Mouse (Mus musculus): ENCODE results near the gene Hivep2. TPM values are rescaled to one million over a fixed set of nuclear protein-coding genes. Genes with fewer than 3 reads are reported as not detected.

Hivep2 gene
- polyA plus RNA-seq, 1 experiment from 2014 or later, result 0.32 TPM

DNA sequence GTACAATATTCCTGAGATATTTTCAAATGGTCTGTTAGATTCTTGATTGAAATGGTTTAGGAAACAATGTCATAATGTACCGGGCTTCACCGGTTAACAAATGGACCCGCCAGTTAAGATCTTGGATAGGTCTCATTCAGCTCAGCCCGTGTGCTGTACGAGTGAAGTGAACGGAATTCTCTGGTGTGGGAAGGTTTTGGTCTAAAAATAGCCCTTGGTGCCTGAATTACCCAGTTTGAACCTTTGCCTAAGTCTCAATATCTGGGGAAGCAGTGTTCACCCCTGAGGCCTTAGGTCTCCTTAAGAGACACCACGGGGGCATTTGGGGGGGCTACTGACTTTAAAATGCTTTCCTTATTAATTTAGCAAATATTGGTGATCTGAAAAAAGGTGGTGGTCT is 8.6 kb downstream of the Hivep2 start:
- Histone ChIP-seq H3K4me1 (replicated peaks) (no peaks in the 10 kb centered on the region), H3K4me2 (no peak overlapping the region), H3K27ac (replicated peaks) (no peak overlapping the region), H3K27me3 (peaks cover 9% of the 10 kb centered on the region), H3K36me3 (replicated peaks) (no peaks in the 10 kb centered on the region), H3K9ac (no peak overlapping the region), H3K9me3 (replicated peaks) (no peaks in the 10 kb centered on the region), H3K4me3 (replicated peaks) (no peak overlapping the region)
- 66% methylated on average over 7 of the region's 7 CpGs for WGBS (ENCODE audit: insufficient replicate concordance)
- ATAC-seq (ENCODE audit: insufficient read depth), result no peak

DNA sequence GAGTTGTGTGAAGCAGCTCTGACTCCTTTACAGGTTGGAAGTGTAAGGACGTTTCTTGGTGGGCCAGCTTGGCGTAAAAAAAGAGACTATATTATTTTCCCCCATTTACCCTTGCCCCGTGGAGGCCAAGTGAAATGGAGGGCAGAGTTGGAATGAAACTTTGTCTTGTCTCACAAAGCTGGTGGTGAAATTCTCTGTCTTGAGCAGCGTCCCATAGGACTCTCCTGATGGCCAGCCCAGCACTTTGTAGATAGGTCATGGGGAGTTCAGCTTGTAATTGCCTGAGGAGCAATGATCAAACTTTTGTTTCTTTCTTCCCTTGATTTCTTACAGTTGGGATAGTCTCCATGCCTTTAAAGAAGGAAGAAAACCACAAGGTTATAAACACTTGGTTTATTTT is 10.0 kb downstream of the Hivep2 start:
- Histone ChIP-seq H3K27me3 (no peaks in the 10 kb centered on the region; the same call in 1 of the 2 replicates), H3K9me3 (replicated peaks) (no peaks in the 10 kb centered on the region), H3K9ac (no peak overlapping the region), H3K36me3 (replicated peaks) (no peaks in the 10 kb centered on the region), H3K27ac (replicated peaks) (no peak overlapping the region), H3K4me3 (replicated peaks) (no peak overlapping the region), H3K4me1 (replicated peaks) (no peaks in the 10 kb centered on the region), H3K4me2 (no peak overlapping the region)
- WGBS (ENCODE audit: insufficient replicate concordance), result 63% methylated on average over 4 of the region's 4 CpGs
- ATAC-seq (ENCODE audit: insufficient read depth), result no peak

DNA sequence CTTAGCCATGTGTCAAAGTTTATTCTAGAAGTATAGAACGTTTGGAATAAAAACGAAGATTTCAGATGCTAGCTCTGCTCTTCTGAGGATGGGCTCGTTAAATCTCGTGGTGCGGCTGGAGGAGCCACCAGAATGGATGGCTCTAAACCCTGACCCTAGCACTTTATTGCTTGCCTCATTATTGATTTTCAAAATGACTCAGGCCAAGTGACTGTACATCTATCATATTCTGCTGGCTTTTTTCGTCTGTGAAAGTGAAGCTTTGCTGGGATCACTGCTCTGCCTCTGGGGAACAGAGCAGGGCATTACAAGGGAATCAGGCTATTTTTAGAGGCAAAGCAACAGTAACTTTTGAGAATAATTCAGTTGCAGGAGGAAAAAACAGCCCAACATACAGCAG is 10.4 kb downstream of the Hivep2 start:
- Histone ChIP-seq H3K36me3 (replicated peaks) (no peaks in the 10 kb centered on the region), H3K27me3 (no peaks in the 10 kb centered on the region; the same call in 1 of the 2 replicates), H3K9me3 (replicated peaks) (no peaks in the 10 kb centered on the region), H3K4me3 (replicated peaks) (no peak overlapping the region), H3K4me2 (no peak overlapping the region), H3K27ac (replicated peaks) (no peak overlapping the region), H3K4me1 (replicated peaks) (no peaks in the 10 kb centered on the region), H3K9ac (no peak overlapping the region)
- ATAC-seq (ENCODE audit: insufficient read depth), result no peak
- 61% methylated on average over 6 of the region's 6 CpGs for WGBS (ENCODE audit: insufficient replicate concordance)

DNA sequence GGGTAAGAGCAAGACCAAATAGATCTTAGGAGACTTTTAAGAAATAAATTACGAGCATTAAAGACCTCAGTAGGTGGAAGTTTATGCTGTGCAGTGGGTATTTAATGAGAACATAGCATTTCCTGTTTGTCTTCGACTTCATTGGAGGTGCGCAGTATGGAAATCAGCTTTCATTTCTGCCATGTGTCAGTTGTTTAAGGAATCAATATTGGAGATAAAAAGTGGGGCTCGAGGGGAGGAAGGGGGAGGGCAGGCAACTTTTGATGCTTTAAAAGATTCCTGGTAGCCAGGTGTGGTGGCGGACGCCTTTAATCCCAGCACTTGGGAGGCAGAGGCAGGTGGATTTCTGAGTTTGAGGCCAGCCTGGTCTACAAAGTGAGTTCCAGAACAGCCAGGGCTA is 16.4 kb downstream of the Hivep2 start:
- no peaks in the 10 kb centered on the region for H3K27me3 ChIP-seq
- no peak for ATAC-seq (ENCODE audit: insufficient read depth)
- no peaks in the 10 kb centered on the region for H3K36me3 ChIP-seq (replicated peaks)
- whole genome bisulfite sequencing (ENCODE audit: insufficient replicate concordance), result 43% methylated on average over 6 of the region's 6 CpGs
- H3K4me1 ChIP-seq (replicated peaks), result peaks cover 21% of the 10 kb centered on the region; the same call in 1 of the 2 replicates
- peak overlapping the region; percentile 90; the same call in 1 of the 2 replicates for H3K27ac ChIP-seq (replicated peaks)
- H3K9ac ChIP-seq, result no peak overlapping the region
- peak overlapping the region; percentile 65 for H3K4me3 ChIP-seq (replicated peaks)
- H3K9me3 ChIP-seq (replicated peaks), result no peaks in the 10 kb centered on the region
- peak overlapping the region; percentile 78 for H3K4me2 ChIP-seq

DNA sequence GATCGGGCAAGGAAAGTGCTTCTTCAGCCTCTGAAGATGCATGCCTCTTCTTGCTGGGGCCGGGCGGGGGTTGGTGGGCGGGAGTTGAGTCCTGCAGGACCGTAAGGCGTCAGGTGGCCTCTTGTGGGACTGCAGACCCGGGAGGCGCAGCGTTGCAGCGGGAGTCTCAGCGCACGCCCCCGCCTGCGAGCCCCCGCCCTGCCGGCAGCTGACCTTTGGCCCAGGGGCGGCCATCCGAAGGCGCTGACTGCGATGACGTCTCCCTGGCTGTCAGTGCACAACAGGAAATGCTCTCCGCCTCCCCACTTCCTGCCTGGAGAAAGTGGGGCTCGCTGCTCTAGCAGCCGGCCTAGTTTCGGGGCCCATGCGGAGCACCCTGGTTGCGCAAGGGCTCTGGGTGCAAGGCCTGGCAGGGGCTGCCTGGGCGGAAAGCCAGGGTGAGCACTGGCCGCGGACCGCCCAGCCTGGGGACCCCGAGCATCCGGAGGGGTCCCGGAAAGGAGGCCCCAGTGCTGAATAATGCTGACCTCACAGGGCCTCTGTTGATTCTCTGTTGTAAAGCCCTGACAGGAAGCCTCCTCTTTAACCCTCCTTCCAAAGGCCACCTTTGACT is 17.0 kb downstream of the Hivep2 start:
- Histone ChIP-seq H3K4me1 (replicated peaks) (peaks cover 21% of the 10 kb centered on the region; the same call in 1 of the 2 replicates), H3K27ac (replicated peaks) (peak overlapping the region; percentile 90), H3K4me3 (replicated peaks) (peak overlapping the region; percentile 65), H3K36me3 (replicated peaks) (no peaks in the 10 kb centered on the region), H3K9me3 (replicated peaks) (no peaks in the 10 kb centered on the region), H3K4me2 (peak overlapping the region; percentile 78), H3K9ac (peak overlapping the region; percentile 39), H3K27me3 (no peaks in the 10 kb centered on the region)
- under 1% methylated on average over 34 of the region's 34 CpGs for WGBS (ENCODE audit: insufficient replicate concordance)
- peak; percentile 84 for ATAC-seq (ENCODE audit: insufficient read depth)

DNA sequence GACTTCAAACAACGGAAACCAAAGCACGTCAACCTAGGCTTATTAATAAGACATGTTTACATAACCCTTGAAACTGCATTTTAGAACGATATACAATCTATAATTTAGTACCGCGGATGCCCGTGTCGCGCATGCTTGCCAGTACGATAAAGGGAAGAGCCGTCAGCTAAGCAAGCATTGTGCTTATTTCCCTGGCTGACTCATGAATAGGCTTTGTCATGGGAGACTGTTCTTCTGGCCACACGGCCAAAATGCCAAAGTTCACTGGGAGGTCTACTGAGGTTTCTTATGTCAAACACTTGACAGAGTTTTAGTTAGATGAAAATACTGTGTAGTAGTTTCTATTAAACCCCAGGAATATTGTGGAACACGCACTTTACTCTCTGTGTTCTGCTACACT is 17.8 kb downstream of the Hivep2 start:
- no peak for ATAC-seq (ENCODE audit: insufficient read depth)
- H3K27ac ChIP-seq (replicated peaks), result peak overlapping the region; percentile 90
- H3K27me3 ChIP-seq, result no peaks in the 10 kb centered on the region
- peak overlapping the region; percentile 78 for H3K4me2 ChIP-seq
- no peaks in the 10 kb centered on the region for H3K36me3 ChIP-seq (replicated peaks)
- no peak overlapping the region for H3K9ac ChIP-seq
- H3K4me3 ChIP-seq (replicated peaks), result peak overlapping the region; percentile 65; the same call in 1 of the 2 replicates
- H3K9me3 ChIP-seq (replicated peaks), result no peaks in the 10 kb centered on the region
- WGBS (ENCODE audit: insufficient replicate concordance), result 19% methylated on average over 12 of the region's 12 CpGs
- H3K4me1 ChIP-seq (replicated peaks), result peaks cover 21% of the 10 kb centered on the region; the same call in 1 of the 2 replicates

DNA sequence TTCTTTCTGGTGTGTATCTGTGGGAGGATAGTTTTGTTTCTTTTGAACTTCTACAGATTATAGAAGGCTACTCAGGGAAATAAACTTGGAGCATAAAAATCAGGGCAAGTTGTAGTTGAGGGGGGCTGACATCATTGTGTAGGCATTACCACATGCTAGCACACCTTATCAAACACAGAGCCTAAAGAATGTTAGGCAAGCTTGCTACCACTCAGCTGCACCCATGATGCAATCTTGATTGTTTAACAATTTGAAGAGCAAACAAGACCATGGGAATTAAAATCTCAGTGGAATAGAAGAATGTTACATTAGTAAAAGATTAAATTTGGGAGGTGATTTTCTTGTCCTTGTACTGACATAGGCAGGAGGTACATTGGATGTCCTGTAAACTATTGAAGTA is 18.4 kb downstream of the Hivep2 start:
- Histone ChIP-seq H3K27ac (replicated peaks) (peak overlapping the region; percentile 90; the same call in 1 of the 2 replicates), H3K4me2 (no peak overlapping the region), H3K4me1 (replicated peaks) (peaks cover 21% of the 10 kb centered on the region; the same call in 1 of the 2 replicates), H3K36me3 (replicated peaks) (no peaks in the 10 kb centered on the region), H3K4me3 (replicated peaks) (no peak overlapping the region), H3K9ac (no peak overlapping the region), H3K27me3 (no peaks in the 10 kb centered on the region), H3K9me3 (replicated peaks) (no peaks in the 10 kb centered on the region)
- ATAC-seq (ENCODE audit: insufficient read depth), result no peak

DNA sequence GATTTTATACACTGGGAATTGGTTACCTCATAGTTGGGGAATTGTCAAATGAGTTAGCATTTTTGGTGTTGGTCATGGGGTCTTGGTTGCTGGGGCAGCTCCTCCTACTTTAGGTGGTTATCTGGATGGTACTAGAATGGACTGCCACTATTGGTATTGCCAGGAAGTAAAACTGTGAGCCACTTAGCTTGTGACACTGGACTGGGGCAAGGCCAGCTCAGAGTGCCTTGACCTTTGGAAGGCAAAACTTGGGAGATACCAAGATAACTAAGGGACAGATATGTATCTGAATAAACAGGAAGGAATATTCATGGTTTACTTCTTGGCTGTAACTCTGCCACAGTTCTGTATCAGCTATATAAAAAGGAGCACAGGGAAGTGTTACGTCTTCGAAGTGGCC is 20.7 kb downstream of the Hivep2 start:
- 82% methylated on average over 2 of the region's 2 CpGs for WGBS (ENCODE audit: insufficient replicate concordance)
- Histone ChIP-seq H3K4me1 (replicated peaks) (peaks cover 21% of the 10 kb centered on the region; the same call in 1 of the 2 replicates), H3K27ac (replicated peaks) (no peak overlapping the region), H3K9ac (no peak overlapping the region), H3K27me3 (no peaks in the 10 kb centered on the region), H3K4me3 (replicated peaks) (no peak overlapping the region), H3K9me3 (replicated peaks) (no peaks in the 10 kb centered on the region), H3K36me3 (replicated peaks) (no peaks in the 10 kb centered on the region), H3K4me2 (no peak overlapping the region)
- ATAC-seq (ENCODE audit: insufficient read depth), result no peak

DNA sequence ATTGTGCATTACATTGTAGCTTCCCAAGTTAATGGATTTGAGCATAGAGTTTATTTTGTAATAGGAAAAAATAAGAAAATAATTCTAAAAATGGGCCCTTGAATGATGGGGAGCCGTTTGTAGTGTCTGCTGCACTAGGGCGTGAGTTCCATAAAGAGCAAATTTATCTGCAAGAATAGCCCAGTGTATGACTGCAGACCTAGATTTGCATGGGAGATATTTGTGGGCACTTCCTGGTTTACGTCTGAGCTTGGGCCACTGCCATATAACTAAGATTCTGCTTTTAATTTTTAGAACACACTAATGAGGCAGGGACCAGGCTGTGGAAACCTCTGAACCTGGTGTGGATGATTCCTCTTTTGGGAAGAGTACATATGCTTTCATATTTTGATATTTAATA is 21.5 kb downstream of the Hivep2 start:
- Histone ChIP-seq H3K9ac (no peak overlapping the region), H3K27ac (replicated peaks) (no peak overlapping the region), H3K4me1 (replicated peaks) (peaks cover 19% of the 10 kb centered on the region; the same call in 1 of the 2 replicates), H3K9me3 (replicated peaks) (no peaks in the 10 kb centered on the region), H3K27me3 (no peaks in the 10 kb centered on the region), H3K4me2 (no peak overlapping the region), H3K36me3 (replicated peaks) (no peaks in the 10 kb centered on the region), H3K4me3 (replicated peaks) (no peak overlapping the region)
- WGBS (ENCODE audit: insufficient replicate concordance), result 37% methylated on average over 3 of the region's 3 CpGs
- ATAC-seq (ENCODE audit: insufficient read depth), result no peak

DNA sequence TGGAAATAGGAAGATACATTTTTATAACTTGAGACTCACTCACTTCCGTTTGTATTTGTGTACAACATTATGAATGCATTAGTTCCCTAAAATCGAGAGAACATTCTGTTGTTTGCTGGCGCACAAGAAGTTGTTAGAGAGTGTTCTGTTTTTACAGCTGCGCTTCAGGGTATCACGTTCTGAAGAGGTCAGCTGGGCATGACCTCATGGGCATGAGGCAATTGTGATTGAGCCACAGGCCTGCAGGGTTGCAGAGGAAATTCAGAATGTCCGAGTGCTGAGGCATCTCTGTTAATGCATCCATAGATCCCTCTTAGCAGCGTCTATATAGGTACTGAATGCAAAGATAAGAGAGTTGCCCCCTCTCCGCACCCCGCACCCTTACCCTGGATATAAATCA is 22.4 kb downstream of the Hivep2 start:
- Histone ChIP-seq H3K36me3 (replicated peaks) (no peaks in the 10 kb centered on the region), H3K9ac (no peak overlapping the region), H3K4me2 (no peak overlapping the region), H3K4me1 (replicated peaks) (peaks cover 11% of the 10 kb centered on the region; the same call in 1 of the 2 replicates), H3K27ac (replicated peaks) (no peak overlapping the region), H3K4me3 (replicated peaks) (no peak overlapping the region), H3K27me3 (no peaks in the 10 kb centered on the region), H3K9me3 (replicated peaks) (no peaks in the 10 kb centered on the region)
- 50% methylated on average over 9 of the region's 9 CpGs for WGBS (ENCODE audit: insufficient replicate concordance)
- ATAC-seq (ENCODE audit: insufficient read depth), result no peak

DNA sequence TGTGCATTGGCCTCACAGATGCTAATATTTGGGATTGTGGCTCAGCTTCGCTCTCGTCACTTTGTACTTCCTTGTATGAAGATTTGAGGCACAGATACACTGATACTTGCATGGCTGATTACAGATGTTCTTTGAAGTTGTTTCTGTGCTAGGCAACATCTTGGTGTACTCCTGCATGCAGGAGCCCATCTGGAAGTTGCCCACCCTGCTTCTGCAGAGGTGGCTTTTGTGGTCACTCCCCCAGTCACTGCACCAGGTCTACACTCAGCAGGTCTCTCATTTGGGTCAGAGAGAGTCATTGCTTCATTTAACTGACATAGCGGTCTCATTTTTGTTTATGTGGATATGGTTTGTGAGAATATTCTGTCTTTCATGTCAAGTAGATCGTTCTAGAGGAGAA is 22.9 kb downstream of the Hivep2 start:
- Histone ChIP-seq H3K4me1 (replicated peaks) (peaks cover 6% of the 10 kb centered on the region; the same call in 1 of the 2 replicates), H3K27me3 (no peaks in the 10 kb centered on the region), H3K4me2 (no peak overlapping the region), H3K9me3 (replicated peaks) (no peaks in the 10 kb centered on the region), H3K27ac (replicated peaks) (no peak overlapping the region), H3K9ac (no peak overlapping the region), H3K36me3 (replicated peaks) (no peaks in the 10 kb centered on the region), H3K4me3 (replicated peaks) (no peak overlapping the region)
- whole genome bisulfite sequencing (ENCODE audit: insufficient replicate concordance), result 59% methylated on average over 4 of the region's 4 CpGs
- no peak for ATAC-seq (ENCODE audit: insufficient read depth)

DNA sequence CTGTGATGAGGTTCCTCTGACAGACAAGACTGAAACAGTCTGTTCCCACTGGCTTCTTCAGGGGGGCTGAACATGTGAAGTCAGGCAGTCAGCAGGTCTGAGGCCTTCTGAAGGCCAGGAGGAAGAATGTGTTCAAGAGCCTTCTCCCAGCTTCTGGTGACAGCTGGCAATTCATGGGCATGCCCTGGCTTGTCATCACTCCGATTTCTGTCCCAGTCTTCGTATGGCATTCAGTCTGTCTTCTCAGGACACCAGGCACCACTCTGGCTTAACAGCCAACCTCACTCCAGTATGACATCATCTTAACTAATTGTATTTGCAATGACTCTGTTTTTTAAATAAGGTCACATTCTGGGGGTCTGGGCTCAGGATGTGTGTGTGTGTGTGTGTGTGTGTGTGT is 25.0 kb downstream of the Hivep2 start:
- WGBS (ENCODE audit: insufficient replicate concordance), result 64% methylated on average over 2 of the region's 2 CpGs
- Histone ChIP-seq H3K27ac (replicated peaks) (no peak overlapping the region), H3K4me2 (no peak overlapping the region), H3K27me3 (no peaks in the 10 kb centered on the region), H3K4me3 (replicated peaks) (no peak overlapping the region), H3K9me3 (replicated peaks) (no peaks in the 10 kb centered on the region), H3K4me1 (replicated peaks) (no peaks in the 10 kb centered on the region), H3K9ac (no peak overlapping the region), H3K36me3 (replicated peaks) (no peaks in the 10 kb centered on the region)
- ATAC-seq (ENCODE audit: insufficient read depth), result no peak

Measured in liver, embryonic 15.5 days (tissue).